Mouse (Mus musculus) forelimb bud, embryonic 11.5 days (tissue): ENCODE data around the gene Iqsec1.

ENCODE experiments used
- DNase-seq: peaks from one replicate; pipeline ENCODE4 v3.0.0-alpha.2; 2012; ENCODE audit warnings: low read depth, low spot score

The Iqsec1 gene

GRCm38 (mm10) chr6:90728491-90728931, 260.0 kb downstream of the Iqsec1 start:
- DNase-seq, result peak; percentile 63

GRCm38 (mm10) chr6:90727826-90728225, 260.7 kb downstream of the Iqsec1 start:
- no peak for DNase-seq

GRCm38 (mm10) chr6:90726711-90727122, 261.8 kb downstream of the Iqsec1 start:
- DNase-seq, result no peak

- no peak for DNase-seq
These were observed 263.0 kb downstream of the Iqsec1 start for GRCm38 (mm10) chr6:90725526-90725925.

- DNase-seq, result no peak
These were observed 265.5 kb downstream of the Iqsec1 start for GRCm38 (mm10) chr6:90722993-90723392.

GRCm38 (mm10) chr6:90720996-90721746, 267.3 kb downstream of the Iqsec1 start:
- DNase-seq, result no peak

- no peak for DNase-seq
These were observed 268.3 kb downstream of the Iqsec1 start for GRCm38 (mm10) chr6:90720201-90720600.

- DNase-seq, result no peak
These were observed 269.1 kb downstream of the Iqsec1 start for GRCm38 (mm10) chr6:90719402-90719801.

- no peak for DNase-seq
These were observed 270.0 kb downstream of the Iqsec1 start for GRCm38 (mm10) chr6:90718477-90718876.

GRCm38 (mm10) chr6:90717711-90718110, 270.8 kb downstream of the Iqsec1 start:
- no peak for DNase-seq

GRCm38 (mm10) chr6:90716853-90717252, 271.6 kb downstream of the Iqsec1 start:
- DNase-seq, result no peak

GRCm38 (mm10) chr6:90716066-90716704, 272.3 kb downstream of the Iqsec1 start:
- DNase-seq, result peak; percentile 81

GRCm38 (mm10) chr6:90715245-90715905, 273.1 kb downstream of the Iqsec1 start:
- DNase-seq, result no peak

GRCm38 (mm10) chr6:90713650-90714049, 274.8 kb downstream of the Iqsec1 start:
- no peak for DNase-seq

GRCm38 (mm10) chr6:90712486-90713480, 275.7 kb downstream of the Iqsec1 start:
- DNase-seq, result no peak

- DNase-seq, result no peak
These were observed 276.4 kb downstream of the Iqsec1 start for GRCm38 (mm10) chr6:90712063-90712462.

- no peak for DNase-seq
These were observed 276.9 kb downstream of the Iqsec1 start for GRCm38 (mm10) chr6:90711476-90712035.

- no peak for DNase-seq
These were observed 277.7 kb downstream of the Iqsec1 start for GRCm38 (mm10) chr6:90710778-90711177.

GRCm38 (mm10) chr6:90709929-90710777, 278.3 kb downstream of the Iqsec1 start:
- no peak for DNase-seq

GRCm38 (mm10) chr6:90708061-90708618, 280.3 kb downstream of the Iqsec1 start:
- DNase-seq, result no peak
